Mouse (Mus musculus): ENCODE measurements around the gene Uqcc1.

Uqcc1 gene

DNA sequence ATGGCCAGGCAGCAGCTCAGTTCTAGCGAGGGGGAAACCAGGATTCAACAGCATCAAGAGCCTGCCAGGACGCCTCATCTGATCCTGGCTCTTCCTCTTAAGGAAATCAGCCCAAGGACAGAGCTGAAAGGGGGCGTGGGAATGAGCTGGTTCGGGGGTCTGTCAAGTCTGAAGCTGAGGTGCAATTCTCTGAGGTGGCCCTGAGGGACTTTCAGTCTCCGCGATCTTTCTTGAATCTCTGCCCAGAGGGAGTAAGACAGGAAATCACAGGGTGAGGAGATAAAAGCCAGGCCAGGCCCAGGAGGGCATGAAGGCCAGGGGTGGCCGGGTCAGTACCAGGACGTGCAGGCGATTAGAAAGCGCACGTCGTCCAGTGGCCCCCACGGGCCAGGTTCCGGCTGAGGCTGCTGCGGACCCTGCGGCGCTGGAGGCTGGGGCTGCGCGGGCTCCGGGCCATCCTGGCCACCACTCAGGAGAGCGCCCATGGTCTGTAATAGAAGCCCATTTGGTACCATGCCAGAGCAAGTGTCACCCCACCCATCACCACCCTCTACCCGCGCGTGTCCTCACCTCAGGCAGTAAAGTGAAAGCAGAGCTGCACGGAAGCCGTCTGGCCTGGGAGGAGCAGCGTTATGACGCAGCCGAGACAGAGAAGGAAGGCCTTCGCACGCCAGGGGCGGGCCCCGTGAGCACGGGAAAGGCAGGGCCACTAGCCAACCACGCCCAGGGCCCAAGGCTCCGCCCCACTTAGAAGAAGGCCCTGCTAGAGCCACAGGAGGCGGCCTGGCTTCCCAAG, 111.3 kb downstream of the Uqcc1 start:
- ATAC-seq (ENCODE audit: insufficient number of reproducible peaks, low FRiP score, low TSS enrichment), result peak; percentile 75

DNA sequence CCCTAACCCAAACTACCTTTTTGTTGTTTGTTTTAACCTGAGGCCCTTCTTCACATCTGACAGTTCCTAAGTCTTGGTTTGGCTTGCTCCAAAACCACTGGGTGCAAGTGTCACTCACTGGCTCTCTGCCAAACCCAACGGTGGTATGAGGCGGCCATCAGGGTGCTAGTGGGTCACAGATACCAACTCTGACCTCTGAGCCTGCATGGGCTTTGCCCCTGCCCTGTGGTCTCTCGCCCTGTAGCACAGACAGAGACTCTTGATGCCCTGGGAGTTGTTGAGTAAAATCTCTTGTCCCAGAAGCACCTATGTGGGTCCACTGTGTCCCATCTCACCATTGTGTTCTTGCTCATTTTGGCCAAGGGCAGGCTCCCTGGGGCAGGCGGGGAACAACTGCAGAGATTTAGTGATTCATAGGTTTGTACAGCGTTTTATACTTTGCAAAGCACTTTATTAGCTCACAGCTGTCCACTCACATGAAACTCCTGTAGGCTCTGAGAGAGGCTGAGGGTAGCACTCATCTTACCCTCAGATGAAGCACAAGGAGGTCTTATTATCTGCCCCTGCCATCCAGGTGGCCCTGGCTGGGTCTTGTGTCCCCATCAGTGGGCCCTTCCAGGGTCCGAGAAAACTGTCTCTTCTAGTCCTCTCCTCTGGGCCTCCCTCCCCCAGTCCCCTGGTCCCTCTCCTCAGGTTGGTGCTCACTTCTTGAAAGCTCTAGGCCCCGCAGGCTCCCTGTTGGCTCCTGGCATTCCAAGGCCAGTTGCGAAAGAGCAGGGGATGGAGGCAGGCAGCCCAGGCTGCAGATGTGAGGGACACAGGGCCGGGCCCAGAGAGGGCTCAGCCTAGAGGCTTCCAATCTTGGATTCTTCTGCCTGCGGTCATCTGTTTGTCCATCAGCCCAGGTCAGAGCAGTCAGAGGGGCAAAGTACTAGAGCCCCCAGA, 112.5 kb downstream of the Uqcc1 start:
- ATAC-seq (ENCODE audit: insufficient number of reproducible peaks, low FRiP score, low TSS enrichment), result no peak

DNA sequence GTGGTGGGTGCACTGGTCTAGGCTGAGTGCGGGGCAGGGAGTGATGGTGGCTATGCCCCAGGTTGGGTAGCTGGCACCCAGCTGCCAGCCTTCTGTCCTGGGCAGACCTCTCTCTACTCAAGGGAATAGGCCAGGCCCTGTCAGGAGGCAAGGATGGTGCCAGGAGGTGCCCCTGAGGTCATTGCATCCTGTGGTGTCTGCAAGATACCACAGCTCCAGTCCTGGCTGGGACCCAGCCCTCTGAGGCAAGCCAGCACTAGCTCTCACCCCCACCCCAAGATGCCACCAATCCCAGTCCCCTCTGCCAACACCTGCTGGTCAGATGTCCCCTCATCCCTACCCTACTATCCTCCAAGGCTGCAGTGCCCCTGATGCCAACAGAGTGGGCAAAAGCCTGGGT, 113.9 kb downstream of the Uqcc1 start:
- ATAC-seq (ENCODE audit: insufficient number of reproducible peaks, low FRiP score, low TSS enrichment), result peak; percentile 0; the same call in 1 of the 2 replicates

DNA sequence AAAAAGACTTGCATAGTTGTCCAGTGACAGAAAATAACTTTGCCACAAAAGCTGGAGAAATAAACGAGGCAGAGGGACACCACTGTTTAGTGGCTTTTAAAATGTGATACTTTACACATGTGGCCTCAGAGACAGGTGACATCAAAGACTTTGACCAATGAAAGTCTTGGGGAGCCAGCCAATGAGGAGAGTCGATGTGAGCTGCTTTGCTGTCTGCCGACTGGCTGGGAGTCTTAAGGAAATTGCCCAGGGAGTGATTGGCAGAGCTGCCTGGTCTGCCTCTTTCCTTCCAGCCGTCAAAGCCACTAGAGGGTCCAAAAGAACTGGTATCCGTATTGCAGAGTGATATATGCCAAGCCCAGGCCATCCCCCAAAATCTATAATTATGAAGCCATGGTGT, 115.3 kb downstream of the Uqcc1 start:
- ATAC-seq (ENCODE audit: insufficient number of reproducible peaks, low FRiP score, low TSS enrichment), result no peak

DNA sequence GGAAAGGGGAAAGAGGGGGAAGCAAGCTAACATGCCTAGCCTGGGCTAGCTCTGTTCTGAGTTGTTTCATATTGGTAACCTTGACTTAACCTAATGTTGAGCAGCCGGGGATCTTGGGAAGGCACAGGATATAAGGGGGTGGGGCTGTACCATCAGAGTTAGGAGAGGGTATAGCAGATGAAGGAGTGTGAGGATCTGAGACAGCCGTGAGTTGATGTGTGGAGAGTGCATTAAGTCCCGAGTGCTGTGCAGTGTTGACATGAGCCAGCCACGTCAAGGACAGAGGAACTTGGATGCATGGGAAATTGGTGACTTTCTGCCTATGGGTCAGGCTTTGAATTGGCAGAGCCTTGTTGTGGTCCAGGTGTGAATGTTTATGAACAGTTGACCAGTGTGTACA, 117.5 kb downstream of the Uqcc1 start:
- no peak for ATAC-seq (ENCODE audit: insufficient number of reproducible peaks, low FRiP score, low TSS enrichment)

DNA sequence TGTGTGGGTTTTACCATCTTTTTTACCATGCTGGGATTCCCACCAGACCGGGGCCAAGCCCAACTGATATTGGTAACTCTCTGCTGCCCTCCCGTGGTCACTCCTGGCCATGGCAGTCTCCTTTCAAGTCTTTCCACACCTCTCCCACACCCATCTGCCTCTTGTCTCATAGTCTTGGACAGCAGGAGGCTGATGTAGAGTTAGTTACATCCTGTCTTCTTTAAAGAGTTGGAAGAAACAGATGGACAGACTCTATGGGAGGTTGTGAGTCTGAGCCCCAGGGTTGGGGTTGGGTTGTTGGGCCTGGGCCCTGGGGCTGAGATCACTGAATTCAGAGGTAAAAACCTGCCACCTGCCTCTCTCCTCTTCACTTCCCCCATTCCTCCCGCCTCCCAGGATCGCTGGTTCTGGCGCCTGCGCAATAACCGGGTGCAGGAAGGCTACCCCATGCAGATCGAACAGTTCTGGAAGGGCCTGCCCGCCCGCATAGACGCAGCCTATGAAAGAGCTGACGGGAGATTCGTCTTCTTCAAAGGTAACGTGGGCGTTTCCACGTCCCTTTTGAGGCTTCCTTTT, 118.2 kb downstream of the Uqcc1 start:
- peak; percentile 57 for ATAC-seq (ENCODE audit: insufficient number of reproducible peaks, low FRiP score, low TSS enrichment)

DNA sequence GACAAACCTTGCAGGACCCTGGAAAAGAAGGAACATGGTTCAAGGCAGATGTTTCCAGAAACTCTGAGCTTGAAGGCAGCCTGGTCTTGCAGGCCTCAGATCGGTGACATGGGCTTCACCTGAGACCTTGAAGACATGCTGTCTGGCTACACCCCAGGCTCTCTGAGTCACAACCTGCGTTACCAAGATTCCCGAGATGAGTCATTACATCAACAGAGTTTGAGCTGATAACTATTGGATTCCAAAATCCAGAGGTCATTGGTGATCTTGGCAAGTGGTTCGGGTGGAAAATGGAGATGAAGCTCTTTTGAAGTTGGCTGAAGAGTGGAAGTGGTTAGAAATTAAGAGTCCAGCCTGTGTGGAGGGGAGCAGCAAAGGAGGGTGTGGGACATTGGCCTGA, 120.5 kb downstream of the Uqcc1 start:
- no peak for ATAC-seq (ENCODE audit: insufficient number of reproducible peaks, low FRiP score, low TSS enrichment)

DNA sequence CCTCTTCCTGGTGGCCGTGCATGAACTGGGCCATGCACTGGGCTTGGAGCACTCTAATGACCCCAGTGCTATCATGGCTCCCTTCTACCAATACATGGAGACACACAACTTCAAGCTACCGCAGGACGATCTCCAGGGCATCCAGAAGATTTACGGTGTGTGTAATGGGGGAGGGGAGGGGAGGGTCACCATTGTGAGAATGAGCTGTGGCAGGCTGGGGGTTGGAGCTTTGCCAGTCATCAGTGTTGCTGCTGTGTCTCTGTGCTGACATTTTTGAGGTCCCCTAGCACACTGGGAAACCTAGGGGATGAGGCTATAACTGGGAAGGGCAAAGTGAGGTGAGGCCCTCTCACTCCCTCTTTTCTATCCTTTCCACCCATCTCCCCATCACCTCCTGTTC, 122.7 kb downstream of the Uqcc1 start:
- no peak for ATAC-seq (ENCODE audit: insufficient number of reproducible peaks, low FRiP score, low TSS enrichment)

DNA sequence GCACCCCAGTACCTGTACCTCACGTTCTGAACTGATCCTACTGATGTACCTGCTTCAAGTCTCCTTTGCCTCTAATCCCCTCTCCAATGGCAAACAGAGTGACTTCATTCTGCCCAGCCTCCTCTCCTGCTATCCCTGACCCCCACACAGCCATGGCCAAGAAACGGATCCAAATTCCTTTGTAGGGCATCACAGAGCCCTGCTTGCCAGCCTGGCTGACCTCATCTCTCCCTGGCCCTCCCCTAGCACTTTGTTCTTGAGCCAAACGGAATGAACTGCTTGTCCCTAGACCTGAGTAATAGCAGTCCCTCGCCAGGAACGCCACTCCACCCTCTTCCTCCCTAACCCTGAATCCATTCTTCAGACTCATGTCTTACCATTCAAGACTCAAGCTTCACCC, 123.6 kb downstream of the Uqcc1 start:
- peak; percentile 74 for ATAC-seq (ENCODE audit: insufficient number of reproducible peaks, low FRiP score, low TSS enrichment)

DNA sequence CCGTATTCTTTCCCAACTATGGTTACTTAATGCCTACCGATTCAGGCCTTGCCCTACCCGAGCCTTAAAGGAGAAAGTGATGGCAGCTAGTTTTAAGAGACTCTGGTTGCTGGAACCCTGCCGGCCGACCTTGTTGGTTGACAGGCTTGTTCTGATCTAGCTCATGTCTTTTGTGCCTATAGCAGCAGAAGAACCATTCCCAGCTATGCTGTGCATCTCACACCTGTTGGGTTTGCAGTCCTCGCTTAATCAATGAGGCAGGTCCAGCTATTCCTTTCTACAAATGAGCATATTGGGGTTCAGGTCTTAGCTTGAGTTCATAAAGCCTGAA, 124.2 kb downstream of the Uqcc1 start:
- ATAC-seq (ENCODE audit: insufficient number of reproducible peaks, low FRiP score, low TSS enrichment), result no peak

DNA sequence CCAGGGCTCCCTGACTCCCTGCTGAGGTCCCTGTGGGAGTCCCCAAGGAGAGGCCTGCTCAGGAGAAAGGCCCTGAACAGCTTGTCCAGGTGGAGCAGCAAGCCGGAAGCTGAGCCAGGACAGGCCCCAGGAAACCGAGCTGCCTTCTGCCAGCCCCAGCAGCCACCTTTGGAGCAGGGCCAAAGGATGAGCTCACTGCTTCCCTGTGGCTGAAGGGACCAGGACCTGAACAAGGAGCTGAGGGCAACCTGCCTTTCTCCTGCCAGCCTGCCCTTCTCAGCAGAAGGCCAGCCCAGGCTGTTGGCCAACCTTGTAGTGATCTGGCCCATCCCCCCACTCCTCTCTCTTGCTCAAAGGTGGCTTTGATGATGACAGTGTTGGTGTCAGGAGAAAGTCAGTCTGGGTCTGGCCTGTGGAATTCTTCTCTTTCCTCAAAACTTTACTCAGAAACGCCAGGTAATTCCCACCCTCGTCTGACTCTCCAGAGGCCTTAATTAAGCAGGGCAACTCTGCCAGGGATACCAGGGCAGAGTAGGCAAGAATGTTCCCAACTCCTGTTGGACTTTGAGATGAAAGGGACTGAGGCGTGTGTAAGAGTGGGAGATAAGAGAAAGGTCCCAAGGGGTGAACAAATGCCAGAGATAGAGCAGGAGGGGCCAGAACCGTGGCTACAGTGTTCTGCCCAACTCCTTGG, 124.7 kb downstream of the Uqcc1 start:
- peak; percentile 82 for ATAC-seq (ENCODE audit: insufficient number of reproducible peaks, low FRiP score, low TSS enrichment)

DNA sequence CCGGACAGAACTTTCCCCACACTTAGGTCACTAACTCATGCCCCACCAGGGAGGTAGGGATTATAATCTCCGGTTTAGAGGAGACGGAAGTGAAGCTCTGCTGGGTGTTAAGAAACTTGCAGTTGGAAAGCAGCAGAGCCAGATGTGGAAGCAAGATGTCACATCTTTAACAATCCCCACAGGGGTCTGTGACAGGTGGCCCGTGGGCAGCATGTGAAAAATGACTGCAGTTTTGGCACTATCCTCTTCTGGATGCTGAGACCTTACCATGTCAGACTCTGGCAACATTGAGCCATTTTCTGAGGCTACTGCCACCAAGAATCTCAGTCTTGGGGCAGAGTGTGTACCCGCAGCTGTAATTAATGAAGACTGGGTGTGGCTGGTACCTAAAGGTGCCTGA, 126.1 kb downstream of the Uqcc1 start:
- ATAC-seq (ENCODE audit: insufficient number of reproducible peaks, low FRiP score, low TSS enrichment), result no peak

DNA sequence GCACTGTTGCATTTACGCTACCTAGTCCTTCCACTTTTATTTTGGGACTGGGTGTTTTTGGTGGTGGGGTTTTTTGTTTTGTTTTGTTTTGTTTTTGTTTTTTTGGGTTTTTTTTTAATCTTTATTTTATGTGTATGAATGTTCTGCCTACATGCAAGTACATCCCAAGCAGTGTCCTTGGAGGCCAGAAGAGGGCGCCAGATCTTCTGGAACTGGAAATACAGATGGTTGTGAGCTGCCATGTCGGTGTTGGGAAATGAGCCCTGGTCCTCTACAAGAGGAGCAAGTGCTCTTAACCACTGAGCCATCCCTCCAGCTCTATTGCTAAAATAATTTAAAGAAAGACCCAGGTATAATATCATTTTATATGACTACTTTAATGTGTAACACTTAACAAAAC, 127.3 kb downstream of the Uqcc1 start:
- ATAC-seq (ENCODE audit: insufficient number of reproducible peaks, low FRiP score, low TSS enrichment), result no peak

DNA sequence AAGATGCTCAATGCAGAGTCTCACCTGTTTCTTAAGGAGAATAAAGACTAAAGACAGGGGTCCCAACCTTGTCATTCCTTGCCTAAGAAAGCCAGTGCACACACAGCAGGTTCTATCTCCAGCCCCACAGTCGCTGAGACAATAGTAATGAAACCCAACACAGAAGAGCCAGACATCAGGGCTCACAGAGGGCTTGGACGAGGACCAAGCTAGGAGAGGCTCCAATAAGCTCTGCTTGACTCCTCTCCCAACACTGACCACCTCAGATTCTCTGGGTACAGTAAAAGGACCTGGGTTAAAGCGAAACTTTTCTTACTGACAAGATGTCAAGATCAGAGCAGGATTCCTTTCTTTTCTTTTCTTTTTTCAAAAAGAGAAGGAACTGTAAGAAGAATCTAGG, 131.5 kb downstream of the Uqcc1 start:
- no peak for ATAC-seq (ENCODE audit: insufficient number of reproducible peaks, low FRiP score, low TSS enrichment)

All from cerebellum, adult (tissue).